Mouse (Mus musculus): ENCODE data around the gene Zfp978.
"Not testable (repeated sequence)": the region's sequence is repeated elsewhere in the genome, so short reads cannot be mapped to it uniquely, and the experiment has no call there.

Zfp978 gene

DNA sequence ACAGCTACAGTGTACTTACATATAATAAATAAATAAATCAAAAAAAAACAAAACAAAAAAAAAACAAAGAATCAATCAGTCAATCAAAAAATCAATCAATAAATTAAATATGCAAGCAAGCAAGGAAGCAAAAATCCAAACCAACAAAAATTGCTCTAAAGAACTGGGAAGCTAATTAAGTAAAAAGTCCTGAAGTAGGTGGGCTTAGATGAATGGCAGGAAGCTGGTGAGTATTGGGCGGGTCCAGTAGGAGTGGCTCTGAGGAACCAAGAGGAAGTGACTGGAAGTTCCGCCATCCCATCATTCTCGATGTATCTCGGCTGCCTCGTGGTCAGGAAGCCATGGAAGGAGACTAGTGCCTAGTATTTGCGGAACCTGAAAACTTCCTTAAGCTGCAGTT is at the start of gene Zfp978:
Gene Zfp978, plus strand, starts transcription at position 301 of the 400 bp plus-strand sequence.
- not testable (repeated sequence) for DNase-seq (ENCODE audit: low spot score)

DNA sequence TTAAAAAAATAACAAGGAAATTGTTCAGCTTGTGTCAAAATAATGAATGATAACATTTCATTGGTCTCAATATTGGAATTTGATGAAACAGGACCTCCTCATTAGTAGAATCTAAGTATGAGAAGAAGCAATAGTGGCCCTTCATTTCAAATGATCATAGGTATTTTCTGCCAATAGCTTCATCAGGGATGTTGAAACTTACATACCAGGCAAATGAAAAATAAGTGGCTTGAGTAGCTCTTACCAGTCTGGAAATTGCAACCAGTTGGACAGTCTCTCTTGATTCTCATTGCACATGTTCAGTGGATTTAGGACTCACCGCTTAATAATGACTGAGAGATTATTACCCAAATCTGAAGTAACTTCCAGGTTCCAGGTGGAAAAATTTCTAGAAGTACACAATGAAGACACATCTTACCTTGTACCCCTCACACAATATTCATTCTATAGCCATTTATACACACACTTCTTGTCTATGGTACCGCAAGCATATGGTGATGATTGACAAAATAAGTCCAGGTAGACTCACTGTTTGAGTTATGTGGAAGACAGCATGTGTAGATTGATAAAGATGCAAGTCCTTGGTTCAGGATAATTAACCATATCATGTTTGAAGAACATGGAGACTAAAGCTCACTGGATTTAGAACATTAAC is 25.9 kb upstream of the Zfp978 start:
- not testable (repeated sequence) for DNase-seq (ENCODE audit: low spot score)

DNA sequence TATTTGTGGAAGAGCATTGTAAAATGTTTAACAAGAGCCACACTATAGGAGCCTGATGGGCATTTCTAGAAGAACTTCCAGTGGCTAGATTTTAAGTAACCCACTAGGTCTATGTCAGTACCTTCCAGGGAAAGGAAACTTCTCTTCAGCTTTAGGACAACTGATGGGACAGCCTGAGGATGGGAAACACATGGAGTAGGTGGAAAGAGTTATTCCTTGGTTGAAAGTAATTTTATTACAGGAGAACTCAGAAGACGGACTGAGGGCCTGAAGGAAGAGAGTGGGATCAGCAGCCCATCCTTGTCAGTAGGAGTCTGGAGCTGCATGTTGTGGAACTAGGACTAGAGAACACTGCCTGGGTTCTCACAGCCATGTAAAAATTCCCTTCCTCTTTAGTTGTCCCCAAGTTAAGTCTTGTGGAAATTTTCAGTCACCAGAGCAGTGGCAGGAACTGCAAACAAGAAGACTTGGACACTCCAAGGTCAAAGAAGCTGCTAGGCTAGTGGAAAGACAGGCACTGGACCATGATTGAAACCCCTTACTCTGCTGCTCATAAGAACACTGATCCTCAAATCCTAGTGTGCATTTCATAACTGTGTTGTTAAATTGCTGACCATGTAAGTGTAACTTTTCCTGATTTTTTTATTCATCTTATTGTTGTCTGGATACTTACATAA is 25.3 kb upstream of the Zfp978 start:
- not testable (repeated sequence) for DNase-seq (ENCODE audit: low spot score)

GRCm38 (mm10) chr4:147336368-147337195 is 24.5 kb upstream of the Zfp978 start:
- DNase-seq (ENCODE audit: low spot score): not testable (repeated sequence)

- not testable (repeated sequence) for DNase-seq (ENCODE audit: low spot score)
These were observed 23.6 kb upstream of the Zfp978 start for GRCm38 (mm10) chr4:147337520-147337919.

- DNase-seq (ENCODE audit: low spot score): no peak
These were observed 23.0 kb upstream of the Zfp978 start for GRCm38 (mm10) chr4:147338032-147338610.

GRCm38 (mm10) chr4:147338706-147339105 is 22.4 kb upstream of the Zfp978 start:
- DNase-seq (ENCODE audit: low spot score): not testable (repeated sequence)

DNA sequence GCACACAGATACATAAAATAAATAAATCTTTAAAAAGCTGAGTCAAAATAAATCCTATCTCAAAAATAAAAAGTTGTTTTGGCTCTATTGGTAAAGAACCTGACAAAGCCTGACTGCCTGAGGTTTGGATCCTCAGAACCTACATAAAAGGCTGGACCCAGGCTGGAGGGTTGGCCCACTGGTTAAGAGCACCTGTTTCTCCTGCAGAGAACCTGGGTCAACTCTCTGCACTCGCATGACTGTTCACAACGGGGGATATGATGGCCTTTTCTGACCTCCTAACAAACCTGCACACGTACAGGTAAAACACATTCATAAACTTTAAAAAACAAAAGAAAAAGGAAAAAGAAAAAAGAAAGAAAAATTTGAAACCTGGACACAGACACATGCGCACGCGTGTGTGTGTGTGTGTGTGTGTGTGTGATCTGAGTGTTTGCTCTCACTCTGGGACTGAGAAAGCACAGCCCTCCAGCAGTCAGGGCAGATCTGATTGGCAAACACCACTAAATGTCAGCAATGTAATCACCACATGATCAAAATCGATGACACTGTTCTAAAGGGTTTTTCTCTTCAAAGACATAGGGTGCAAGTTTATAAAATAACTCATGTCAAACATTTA is 21.4 kb upstream of the Zfp978 start:
- DNase-seq (ENCODE audit: low spot score): not testable (repeated sequence)

DNA sequence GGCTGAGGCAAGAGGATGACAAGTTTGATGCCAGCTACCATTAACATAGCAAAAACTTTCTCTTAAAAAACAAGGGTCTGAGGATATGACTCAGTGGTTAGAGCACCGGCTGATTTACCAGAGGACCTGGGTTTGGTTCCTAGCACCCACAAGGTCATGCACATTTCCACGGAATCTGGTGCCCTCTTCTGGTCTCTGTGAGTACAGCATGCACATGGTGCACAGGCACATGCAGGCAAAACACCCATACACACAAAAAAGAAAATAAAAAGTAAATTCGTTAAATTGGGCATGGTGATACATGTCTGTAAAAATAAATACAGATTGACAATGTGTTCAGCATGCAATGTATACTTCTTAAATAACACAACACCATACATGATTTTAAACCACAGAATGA is 20.9 kb upstream of the Zfp978 start:
- not testable (repeated sequence) for DNase-seq (ENCODE audit: low spot score)

DNA sequence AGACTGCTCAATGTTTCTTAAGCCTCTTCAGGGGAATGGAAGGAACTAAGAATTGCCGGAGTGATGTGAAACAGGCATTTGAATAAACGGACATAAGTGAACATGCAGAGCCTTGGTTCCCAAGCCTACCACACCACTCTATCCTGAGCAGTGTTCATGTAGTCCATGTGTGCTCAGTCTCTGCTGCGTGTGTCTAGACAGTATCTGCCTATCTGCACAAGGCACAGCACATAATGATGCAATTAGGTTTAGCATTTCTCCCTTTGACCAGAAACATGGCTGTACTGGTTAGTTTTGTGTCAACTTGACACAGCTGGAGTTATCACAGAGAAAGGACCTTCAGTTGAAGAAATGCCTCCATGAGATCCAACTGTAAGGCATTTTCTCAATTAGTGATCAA is 20.2 kb upstream of the Zfp978 start:
- not testable (repeated sequence) for DNase-seq (ENCODE audit: low spot score)

DNA sequence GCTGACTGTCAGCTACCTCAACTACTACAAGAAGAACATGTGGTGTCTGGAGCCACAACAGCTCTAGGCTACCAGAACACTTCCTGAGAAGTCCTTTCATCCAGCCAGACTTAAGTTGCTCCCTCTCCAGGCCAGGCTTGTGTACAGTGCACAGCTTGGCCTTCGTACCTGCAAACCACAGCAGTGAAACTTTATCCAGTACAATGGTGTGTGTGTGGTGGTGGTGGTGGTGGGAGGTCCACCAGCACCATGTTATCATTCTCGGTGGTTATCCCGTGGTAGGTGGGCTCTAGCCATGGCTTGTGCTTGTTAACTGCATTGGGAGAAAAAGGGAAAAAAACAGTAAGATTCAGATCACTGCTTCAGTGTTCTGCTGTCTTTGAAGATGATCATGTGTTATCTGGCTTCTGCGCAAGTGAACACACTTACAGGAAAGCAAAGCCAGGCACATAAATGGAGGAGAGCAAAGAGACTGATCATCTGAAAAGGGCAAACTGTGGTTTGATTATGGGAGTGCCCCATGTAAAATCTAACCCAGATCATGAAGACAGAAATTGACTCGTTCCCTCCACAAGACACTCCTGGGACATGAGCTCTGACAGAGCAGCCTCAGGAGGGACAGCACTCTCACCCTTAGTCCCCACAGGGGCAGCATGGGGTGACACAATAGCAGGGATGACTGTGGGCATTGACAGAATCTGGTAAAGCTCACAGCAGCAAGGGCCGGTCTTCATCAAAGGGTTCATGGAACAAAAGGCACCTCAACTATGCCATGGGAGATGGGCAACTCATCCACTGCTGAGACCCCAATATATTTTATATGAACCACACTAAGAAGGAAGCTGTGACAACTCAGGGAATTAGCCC is 17.8 kb upstream of the Zfp978 start:
- not testable (repeated sequence) for DNase-seq (ENCODE audit: low spot score)

DNA sequence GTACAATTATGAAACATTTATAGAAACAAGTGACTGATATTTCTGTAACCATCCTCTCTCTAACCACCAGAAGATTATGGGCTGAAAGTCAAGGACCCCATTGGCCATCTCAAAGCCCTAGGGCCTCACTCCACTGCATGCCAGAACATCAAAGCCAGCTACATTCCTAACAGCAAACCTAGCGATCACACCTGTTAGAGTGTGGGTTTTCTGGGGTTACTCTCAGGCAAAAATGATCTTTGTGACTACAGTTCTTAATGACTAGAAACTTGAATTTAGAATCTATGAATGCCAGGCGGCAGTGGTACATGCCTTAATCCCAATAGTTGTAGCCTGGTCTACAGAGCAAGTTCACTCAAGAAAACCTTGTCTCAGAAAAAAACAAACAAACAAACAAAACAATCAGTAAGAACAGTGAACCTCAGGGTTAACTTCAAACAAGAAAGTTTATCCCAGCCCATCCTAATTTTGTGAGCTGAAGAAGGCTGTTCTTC is 16.0 kb upstream of the Zfp978 start:
- not testable (repeated sequence) for DNase-seq (ENCODE audit: low spot score)

- DNase-seq (ENCODE audit: low spot score): not testable (repeated sequence)
These were observed 14.6 kb upstream of the Zfp978 start for GRCm38 (mm10) chr4:147346361-147347035.

DNA sequence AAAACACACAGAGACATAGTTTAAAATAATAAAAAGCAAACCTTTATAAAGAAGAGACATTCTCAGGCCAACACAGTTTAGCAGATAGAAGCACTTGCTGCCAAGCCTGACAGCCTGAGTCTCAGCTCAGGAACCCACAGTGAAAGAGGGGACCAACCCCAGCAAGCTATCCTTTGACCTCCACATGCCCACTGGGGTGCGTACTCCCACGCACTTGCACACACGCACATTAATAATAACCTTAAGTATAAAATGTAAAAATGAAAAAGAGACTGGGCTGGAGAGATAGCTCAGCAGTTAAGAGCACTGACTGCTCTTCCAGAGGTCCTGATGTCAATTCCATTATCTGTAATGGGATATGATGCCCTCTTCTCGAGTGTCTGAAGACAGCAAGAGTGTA is 13.8 kb upstream of the Zfp978 start:
- DNase-seq (ENCODE audit: low spot score): not testable (repeated sequence)

DNA sequence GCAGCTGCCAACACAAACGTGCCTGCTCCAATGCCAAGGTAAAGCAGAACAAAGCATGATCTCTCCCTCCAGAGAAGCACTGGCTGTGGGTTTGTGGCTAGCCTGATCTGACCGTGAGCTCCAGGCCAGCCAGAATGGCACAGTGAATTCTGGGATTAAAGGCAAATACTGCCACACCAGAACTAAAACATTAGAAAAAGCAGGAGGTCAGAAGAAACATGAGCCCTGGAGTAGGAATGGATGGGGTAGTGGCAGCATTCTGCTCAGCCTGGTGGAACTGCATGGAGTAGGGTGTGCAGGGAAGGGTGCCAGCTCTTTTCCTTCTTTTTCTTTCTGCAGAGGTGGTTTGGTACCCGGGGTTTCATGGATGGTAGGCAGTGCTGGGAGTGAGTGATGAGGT is 13.2 kb upstream of the Zfp978 start:
- not testable (repeated sequence) for DNase-seq (ENCODE audit: low spot score)

DNA sequence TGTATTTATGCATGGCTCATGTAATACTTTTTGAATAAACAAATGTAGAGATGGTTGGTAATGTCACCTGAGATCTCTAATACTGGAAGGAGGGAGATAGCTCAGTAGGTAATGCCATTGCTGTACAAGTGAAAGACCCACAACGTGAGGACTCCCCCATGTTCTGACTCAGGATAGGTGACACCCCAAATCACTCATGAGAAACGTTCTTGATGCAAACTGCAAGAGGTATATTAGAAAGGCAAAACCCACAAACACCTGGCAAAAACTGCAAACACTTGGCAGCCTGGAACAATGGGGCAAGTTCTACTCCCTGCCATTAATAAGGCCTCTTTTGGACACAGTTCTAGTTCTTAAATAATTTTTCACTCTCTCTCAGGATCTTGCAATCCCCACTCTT is 12.7 kb upstream of the Zfp978 start:
- not testable (repeated sequence) for DNase-seq (ENCODE audit: low spot score)

GRCm38 (mm10) chr4:147348906-147349686 is 12.0 kb upstream of the Zfp978 start:
- DNase-seq (ENCODE audit: low spot score): not testable (repeated sequence)

DNA sequence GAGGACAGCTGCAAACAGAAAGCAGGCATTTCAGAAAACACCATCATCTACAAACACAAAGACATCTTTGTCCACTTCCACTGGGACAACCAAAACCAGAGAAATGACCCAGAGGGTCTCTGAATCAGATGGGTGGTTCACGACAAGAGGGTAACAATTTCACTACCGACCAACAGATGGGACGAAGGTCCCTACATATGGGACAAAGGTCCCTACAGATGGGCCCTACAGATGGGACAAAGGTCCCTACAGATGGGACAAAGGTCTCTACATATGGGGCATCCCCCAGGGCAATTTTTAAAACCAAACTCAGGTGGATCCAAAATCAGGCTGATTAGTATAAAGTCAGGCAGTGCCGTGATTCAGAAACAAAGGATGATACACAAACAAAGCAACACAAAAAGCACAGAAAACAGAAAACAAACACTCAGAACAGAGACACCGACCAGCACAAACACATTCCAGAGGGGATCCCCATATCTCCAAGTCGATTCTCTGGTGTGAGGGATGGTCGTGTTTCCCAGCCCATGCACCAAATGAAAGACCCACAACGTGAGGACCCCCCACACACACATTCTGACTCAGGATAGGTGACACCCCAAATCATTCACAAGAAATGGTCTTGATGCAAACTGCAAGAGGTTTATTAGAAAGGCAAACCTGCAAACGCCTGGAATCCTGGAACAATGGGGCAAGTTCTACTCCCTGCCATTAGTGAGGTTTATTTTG is 11.3 kb upstream of the Zfp978 start:
- DNase-seq (ENCODE audit: low spot score): not testable (repeated sequence)

DNA sequence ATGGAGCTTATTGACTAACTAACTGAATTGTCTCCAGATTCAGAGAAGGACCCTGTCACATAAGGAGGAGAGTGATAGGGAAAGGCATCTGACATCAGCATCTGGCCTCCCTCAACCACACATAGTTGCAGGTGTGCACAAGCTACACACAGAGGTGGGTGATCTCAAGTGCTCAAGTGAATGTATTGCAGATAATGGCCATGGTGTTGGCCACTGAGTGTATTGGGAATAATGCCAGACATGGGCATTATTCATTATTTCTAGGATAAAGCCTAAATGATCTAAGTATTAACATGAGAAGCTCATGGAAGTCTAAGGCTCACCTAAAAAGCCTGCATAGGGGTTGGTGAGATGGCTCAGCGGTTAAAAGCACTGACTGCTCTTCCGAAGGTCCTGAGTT is 10.6 kb upstream of the Zfp978 start:
- not testable (repeated sequence) for DNase-seq (ENCODE audit: low spot score)
